Mouse (Mus musculus): ENCODE results near the gene Ptprg. TPM values are rescaled to one million over a fixed set of nuclear protein-coding genes. Genes with fewer than 3 reads are reported as not detected.
"Not testable (repeated sequence)": the region's sequence is repeated elsewhere in the genome, so short reads cannot be mapped to it uniquely, and the experiment has no call there.

Gene Ptprg
- polyA plus RNA-seq, 1 experiment from 2014 or later, result 34.4 TPM

DNA sequence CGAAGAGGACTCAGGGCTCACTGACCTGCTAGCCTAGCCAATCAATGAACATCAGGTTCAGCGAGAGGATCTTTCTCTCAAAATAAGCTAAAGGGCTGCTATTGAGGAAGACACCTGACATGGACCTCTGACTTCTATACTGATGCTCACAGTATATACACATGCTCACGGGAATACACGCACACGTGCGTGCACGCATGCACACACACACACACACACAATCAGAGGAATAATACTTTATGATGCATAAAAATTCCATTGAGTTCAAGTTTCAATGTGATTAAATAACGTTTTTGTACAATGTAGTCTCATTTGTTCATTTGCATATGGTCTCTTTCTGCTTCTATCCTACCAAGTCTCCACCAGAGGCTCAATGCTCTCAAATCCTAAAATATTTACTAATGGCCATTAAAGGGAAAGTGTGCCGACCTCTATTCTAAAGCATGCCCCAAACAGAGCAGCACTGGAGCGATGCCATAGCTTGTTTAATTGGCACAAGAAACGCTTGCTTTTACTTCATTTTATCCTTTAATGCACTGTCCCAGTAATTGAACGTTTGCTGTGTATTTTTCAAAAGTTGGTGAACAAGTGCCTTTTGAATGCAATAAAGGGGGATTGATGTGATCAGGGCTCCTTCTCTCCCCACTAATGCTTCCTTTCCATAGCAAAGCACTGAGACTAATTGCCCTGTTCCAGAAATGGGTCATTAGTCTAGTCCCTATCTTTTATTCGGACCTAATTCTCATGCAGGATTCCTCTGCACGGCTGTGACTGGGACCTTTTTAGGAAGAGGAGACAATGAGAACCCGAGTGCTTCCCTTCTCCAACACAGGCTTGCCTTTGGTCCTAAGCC is 407.2 kb downstream of the Ptprg start:
- no peaks in the 10 kb centered on the region for H3K4me1 ChIP-seq
- no peak overlapping the region for H3K9ac ChIP-seq
- H3K27ac ChIP-seq, result no peak overlapping the region
- no peak for ATAC-seq (ENCODE audit: insufficient number of reproducible peaks, insufficient read depth, low FRiP score, low TSS enrichment, low read depth)
- H3K27me3 ChIP-seq, result no peaks in the 10 kb centered on the region
- H3K9me3 ChIP-seq, result no peaks in the 10 kb centered on the region
- 0 out of 2 replicates have a peak, but pooled peaks cover 3% of the 10 kb centered on the region for H3K36me3 ChIP-seq
- no peak overlapping the region for H3K4me3 ChIP-seq
- WGBS, result 82% methylated on average over 15 of the region's 15 CpGs
- no peak overlapping the region for H3K4me2 ChIP-seq

DNA sequence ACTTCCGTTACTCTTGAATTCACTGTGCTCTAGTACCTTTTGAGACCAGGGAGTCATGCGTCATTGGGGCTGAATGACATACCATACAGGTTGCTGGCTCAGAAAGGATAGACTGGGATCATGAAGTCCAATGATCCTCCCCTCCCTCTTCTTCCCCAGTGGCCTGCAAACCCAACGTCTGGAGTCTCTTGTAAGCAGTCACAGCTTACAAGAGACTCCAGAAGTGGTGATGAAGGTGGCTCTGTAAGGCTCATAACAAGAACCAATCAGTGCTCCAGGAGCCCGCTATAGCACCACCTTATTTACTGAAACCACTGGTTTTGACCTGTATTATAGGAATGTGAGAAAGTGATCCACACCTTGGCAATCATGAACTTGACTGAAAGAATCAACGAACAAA is 408.8 kb downstream of the Ptprg start:
- H3K9me3 ChIP-seq, result no peaks in the 10 kb centered on the region
- H3K4me3 ChIP-seq, result no peak overlapping the region
- no peak overlapping the region for H3K27ac ChIP-seq
- no peak overlapping the region for H3K9ac ChIP-seq
- no peak for ATAC-seq (ENCODE audit: insufficient number of reproducible peaks, insufficient read depth, low FRiP score, low TSS enrichment, low read depth)
- WGBS, result 82% methylated on average over 5 of the region's 5 CpGs
- 0 out of 2 replicates have a peak, but pooled peaks cover 3% of the 10 kb centered on the region for H3K36me3 ChIP-seq
- no peak overlapping the region for H3K4me2 ChIP-seq
- peaks cover 4% of the 10 kb centered on the region; the same call in 1 of the 2 replicates for H3K4me1 ChIP-seq
- H3K27me3 ChIP-seq, result no peaks in the 10 kb centered on the region

DNA sequence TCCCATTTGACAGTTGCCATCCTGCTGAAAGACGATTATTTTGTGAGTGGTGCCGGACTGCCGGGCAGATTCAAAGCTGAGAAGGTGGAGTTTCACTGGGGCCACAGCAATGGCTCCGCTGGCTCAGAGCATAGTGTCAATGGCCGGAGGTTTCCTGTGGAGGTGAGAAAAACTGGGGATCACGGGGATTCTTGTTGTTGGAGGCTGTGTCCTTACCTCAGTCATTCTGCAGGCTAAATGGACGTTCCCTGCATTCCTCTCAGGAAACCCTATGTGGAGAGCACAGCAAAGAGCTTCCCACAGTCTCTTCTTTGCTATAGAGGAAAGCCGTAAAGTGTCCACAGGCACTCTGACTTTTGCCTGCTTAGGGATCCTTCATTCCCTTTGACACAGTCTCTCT is 409.2 kb downstream of the Ptprg start:
- Histone ChIP-seq H3K4me1 (peaks cover 4% of the 10 kb centered on the region; the same call in 1 of the 2 replicates), H3K4me3 (no peak overlapping the region), H3K4me2 (no peak overlapping the region), H3K27me3 (no peaks in the 10 kb centered on the region), H3K9me3 (no peaks in the 10 kb centered on the region), H3K9ac (no peak overlapping the region), H3K36me3 (0 out of 2 replicates have a peak, but pooled peaks cover 3% of the 10 kb centered on the region), H3K27ac (no peak overlapping the region)
- no peak for ATAC-seq (ENCODE audit: insufficient number of reproducible peaks, insufficient read depth, low FRiP score, low TSS enrichment, low read depth)
- 88% methylated on average over 8 of the region's 8 CpGs for WGBS

DNA sequence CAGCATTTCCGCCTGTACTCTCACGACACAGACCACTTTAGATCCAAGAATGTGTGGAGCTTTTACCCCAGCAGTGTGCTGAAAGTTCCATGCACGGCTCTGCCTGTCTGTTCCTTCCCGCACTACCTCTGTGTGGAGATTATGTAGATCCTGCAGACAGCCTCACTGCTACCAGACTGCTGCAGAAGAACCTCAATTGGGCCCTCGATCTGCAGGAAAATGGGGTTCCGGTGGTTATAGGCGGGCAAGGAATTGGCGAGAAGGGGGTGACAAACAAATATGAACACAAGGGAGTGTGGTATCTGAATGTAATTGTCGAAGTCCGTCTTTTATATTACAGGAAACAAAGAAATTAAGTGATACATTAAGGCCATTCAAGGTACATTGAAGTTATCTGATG is 410.5 kb downstream of the Ptprg start:
- Histone ChIP-seq H3K27ac (no peak overlapping the region), H3K27me3 (no peaks in the 10 kb centered on the region), H3K9ac (no peak overlapping the region), H3K4me3 (no peak overlapping the region), H3K4me2 (no peak overlapping the region), H3K36me3 (0 out of 2 replicates have a peak, but pooled peaks cover 3% of the 10 kb centered on the region), H3K9me3 (no peaks in the 10 kb centered on the region), H3K4me1 (peaks cover 4% of the 10 kb centered on the region; the same call in 1 of the 2 replicates)
- ATAC-seq (ENCODE audit: insufficient number of reproducible peaks, insufficient read depth, low FRiP score, low TSS enrichment, low read depth), result no peak
- 93% methylated on average over 10 of the region's 10 CpGs for WGBS

DNA sequence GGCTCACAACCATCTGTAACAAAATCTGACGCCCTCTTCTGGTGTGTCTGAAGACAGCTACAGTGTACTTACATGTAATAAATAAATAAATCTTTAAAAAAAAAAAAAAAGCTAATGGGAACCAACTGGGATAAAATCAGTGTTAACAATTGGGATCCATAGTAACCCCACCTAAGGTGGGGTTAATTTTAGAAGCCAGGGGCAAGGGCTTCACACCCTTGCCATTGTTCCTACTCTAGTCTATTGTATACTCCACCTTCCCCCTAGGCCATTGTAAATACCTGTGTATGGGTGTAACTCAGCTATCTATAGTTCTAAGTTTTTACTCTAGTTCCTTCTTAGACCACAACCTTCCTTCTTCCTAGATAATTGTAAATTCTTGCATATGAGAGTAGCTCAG is 411.0 kb downstream of the Ptprg start:
- ATAC-seq (ENCODE audit: insufficient number of reproducible peaks, insufficient read depth, low FRiP score, low TSS enrichment, low read depth), result not testable (repeated sequence)
- 80% methylated on average over 1 of the region's 1 CpGs for WGBS

DNA sequence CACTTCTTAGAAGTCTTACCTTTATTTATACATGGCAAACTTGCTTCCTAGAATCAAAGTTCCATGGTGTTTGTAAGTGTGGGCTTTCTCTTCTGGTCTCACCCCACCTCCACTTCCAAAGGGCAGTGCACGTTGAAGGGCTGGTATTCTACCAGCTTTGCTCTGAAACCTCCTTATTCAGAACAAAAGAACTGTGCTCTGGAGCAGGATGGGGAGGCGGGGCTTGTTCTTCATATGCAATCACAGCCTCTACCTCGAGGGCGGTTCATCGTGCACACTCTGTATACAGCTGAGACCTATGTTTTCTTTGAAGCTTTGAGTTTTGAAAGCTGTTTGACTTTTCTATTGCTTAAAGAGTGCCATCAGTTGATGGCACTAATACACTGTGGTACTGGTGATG is 412.5 kb downstream of the Ptprg start:
- Histone ChIP-seq H3K27ac (no peak overlapping the region), H3K4me2 (no peak overlapping the region), H3K4me3 (no peak overlapping the region), H3K9ac (no peak overlapping the region), H3K9me3 (no peaks in the 10 kb centered on the region), H3K27me3 (no peaks in the 10 kb centered on the region), H3K4me1 (peaks cover 8% of the 10 kb centered on the region; the same call in 1 of the 2 replicates), H3K36me3 (0 out of 2 replicates have a peak, but pooled peaks cover 3% of the 10 kb centered on the region)
- no peak for ATAC-seq (ENCODE audit: insufficient number of reproducible peaks, insufficient read depth, low FRiP score, low TSS enrichment, low read depth)
- 47% methylated on average over 5 of the region's 5 CpGs for WGBS

More for the DNA sequence above, 411.0 kb downstream of the Ptprg start:
- not testable (repeated sequence) for H3K4me1 ChIP-seq, H3K27ac ChIP-seq, H3K9ac ChIP-seq, H3K4me3 ChIP-seq, H3K36me3 ChIP-seq, H3K27me3 ChIP-seq, H3K4me2 ChIP-seq, H3K9me3 ChIP-seq

DNA sequence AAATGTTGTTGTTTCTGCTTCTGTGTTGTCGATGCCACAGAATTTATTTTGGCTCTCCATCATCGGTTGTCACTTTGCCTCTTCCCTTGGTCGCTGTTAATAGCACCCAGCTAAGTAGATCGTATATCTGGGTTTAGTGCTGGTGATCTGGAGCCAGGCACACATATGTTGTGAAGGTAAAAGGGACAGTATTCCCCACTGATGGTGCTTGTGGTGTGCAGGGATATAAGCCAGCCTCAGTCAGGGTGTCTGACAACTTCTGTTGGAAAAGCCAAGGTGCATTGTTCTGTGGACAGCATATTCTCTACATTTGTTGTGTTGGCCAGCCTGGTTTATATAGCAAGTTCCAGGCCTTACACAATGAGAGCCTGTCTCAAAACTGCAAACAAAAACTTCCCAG is 428.4 kb downstream of the Ptprg start:
- Histone ChIP-seq H3K27ac (no peak overlapping the region), H3K9me3 (no peaks in the 10 kb centered on the region), H3K4me3 (no peak overlapping the region), H3K9ac (no peak overlapping the region), H3K4me1 (peaks cover 7% of the 10 kb centered on the region; the same call in 1 of the 2 replicates), H3K36me3 (no peaks in the 10 kb centered on the region), H3K27me3 (no peaks in the 10 kb centered on the region), H3K4me2 (no peak overlapping the region)
- ATAC-seq (ENCODE audit: insufficient number of reproducible peaks, insufficient read depth, low FRiP score, low TSS enrichment, low read depth), result no peak
- 90% methylated on average over 4 of the region's 4 CpGs for WGBS

DNA sequence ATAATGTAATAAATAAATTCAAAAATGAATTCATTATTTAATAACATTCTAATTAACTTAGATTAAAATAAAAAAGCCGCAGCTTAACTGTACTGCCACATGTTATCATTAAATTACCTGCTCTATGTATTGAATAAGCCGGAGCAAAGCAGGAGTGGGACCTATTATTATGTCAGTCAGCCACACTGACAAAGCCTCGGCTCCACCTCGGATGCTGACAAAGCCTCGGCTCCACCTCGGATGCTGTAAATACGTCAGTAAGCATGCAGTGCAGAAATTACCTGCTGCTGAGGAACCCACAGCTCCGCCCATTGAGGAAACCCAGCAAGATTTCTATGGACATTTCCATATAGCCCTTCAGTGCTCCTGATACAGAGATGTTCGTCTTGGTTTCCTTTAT is 429.7 kb downstream of the Ptprg start:
- H3K4me2 ChIP-seq, result no peak overlapping the region
- no peak overlapping the region for H3K27ac ChIP-seq
- H3K9me3 ChIP-seq, result no peaks in the 10 kb centered on the region
- no peak overlapping the region for H3K4me3 ChIP-seq
- WGBS, result 69% methylated on average over 9 of the region's 9 CpGs
- ATAC-seq (ENCODE audit: insufficient number of reproducible peaks, insufficient read depth, low FRiP score, low TSS enrichment, low read depth), result no peak
- no peaks in the 10 kb centered on the region for H3K36me3 ChIP-seq
- no peaks in the 10 kb centered on the region for H3K4me1 ChIP-seq
- no peak overlapping the region for H3K9ac ChIP-seq
- H3K27me3 ChIP-seq, result no peaks in the 10 kb centered on the region

DNA sequence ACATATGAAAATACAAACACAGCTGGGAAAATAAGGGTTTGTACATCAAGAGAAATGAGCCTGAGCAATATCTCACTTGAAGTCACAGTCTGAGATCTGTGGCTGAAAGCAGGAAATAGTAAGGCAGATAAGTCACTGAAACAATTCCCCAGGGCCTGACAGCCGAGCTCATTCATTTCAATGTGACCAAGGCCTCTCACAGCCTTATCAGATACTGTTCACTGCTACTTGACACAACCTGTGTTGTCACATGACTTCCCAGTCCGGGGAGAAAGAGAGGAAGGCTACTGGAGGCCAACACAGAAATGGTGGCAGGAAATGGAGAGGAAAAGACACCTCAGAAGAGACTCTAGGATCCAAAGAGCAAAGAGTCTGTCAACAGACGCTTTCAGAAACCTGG is 430.8 kb downstream of the Ptprg start:
- no peak overlapping the region for H3K4me3 ChIP-seq
- WGBS, result 47% methylated on average over 3 of the region's 3 CpGs
- no peak overlapping the region for H3K27ac ChIP-seq
- H3K27me3 ChIP-seq, result no peaks in the 10 kb centered on the region
- H3K4me2 ChIP-seq, result no peak overlapping the region
- no peaks in the 10 kb centered on the region for H3K36me3 ChIP-seq
- ATAC-seq (ENCODE audit: insufficient number of reproducible peaks, insufficient read depth, low FRiP score, low TSS enrichment, low read depth), result no peak
- no peaks in the 10 kb centered on the region for H3K9me3 ChIP-seq
- peaks cover 1% of the 10 kb centered on the region for H3K4me1 ChIP-seq
- no peak overlapping the region for H3K9ac ChIP-seq

DNA sequence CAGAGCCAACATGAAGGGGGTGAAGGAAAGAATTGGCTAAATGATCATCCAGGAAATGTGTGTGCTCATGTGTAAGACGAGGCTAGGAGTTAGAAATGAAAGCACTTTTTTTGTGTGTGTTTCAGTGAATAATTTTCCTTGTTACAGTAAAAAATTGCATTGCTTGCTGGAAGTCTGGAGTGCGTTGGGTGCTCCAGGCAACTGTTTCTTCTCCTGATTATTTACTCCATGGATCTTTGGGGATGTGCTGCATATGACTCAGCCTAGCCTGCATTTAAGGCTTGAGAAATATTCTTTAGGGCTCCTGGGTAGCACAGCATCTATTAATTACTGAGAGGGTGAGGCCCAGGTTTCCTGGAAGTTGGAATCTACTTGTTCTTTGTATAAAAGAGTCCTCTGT is 435.6 kb downstream of the Ptprg start:
- no peak for ATAC-seq (ENCODE audit: insufficient number of reproducible peaks, insufficient read depth, low FRiP score, low TSS enrichment, low read depth)
- H3K4me2 ChIP-seq, result no peak overlapping the region
- no peak overlapping the region for H3K4me3 ChIP-seq
- peak overlapping the region; percentile 34 for H3K27ac ChIP-seq
- no peaks in the 10 kb centered on the region for H3K27me3 ChIP-seq
- H3K9me3 ChIP-seq, result no peaks in the 10 kb centered on the region
- H3K36me3 ChIP-seq, result no peaks in the 10 kb centered on the region
- no peak overlapping the region for H3K9ac ChIP-seq
- WGBS, result 38% methylated on average over 2 of the region's 2 CpGs
- peaks cover 5% of the 10 kb centered on the region for H3K4me1 ChIP-seq

DNA sequence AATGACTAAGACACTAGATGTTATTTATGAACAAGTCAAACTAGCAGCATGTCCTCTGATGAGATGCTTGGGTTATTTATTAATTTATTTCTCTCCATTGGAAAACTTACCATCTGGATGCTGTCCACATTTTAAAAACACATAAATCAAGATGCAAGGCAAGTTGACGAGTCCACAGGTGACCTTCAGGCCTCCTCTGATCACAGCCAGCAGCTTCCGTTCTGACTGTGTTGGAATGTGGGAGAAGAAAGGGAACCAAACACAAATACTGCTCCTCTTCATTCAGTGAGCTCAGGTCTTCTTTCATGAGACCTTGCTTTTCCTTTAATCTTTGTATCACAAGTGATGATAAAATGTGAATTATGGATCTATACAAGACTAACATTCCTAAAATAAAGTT is 437.8 kb downstream of the Ptprg start:
- H3K4me3 ChIP-seq, result no peak overlapping the region
- H3K9ac ChIP-seq, result no peak overlapping the region
- ATAC-seq (ENCODE audit: insufficient number of reproducible peaks, insufficient read depth, low FRiP score, low TSS enrichment, low read depth), result no peak
- H3K4me2 ChIP-seq, result no peak overlapping the region
- peaks cover 5% of the 10 kb centered on the region for H3K4me1 ChIP-seq
- no peaks in the 10 kb centered on the region for H3K36me3 ChIP-seq
- no peak overlapping the region for H3K27ac ChIP-seq
- 91% methylated on average over 2 of the region's 2 CpGs for WGBS
- no peaks in the 10 kb centered on the region for H3K9me3 ChIP-seq
- H3K27me3 ChIP-seq, result no peaks in the 10 kb centered on the region

DNA sequence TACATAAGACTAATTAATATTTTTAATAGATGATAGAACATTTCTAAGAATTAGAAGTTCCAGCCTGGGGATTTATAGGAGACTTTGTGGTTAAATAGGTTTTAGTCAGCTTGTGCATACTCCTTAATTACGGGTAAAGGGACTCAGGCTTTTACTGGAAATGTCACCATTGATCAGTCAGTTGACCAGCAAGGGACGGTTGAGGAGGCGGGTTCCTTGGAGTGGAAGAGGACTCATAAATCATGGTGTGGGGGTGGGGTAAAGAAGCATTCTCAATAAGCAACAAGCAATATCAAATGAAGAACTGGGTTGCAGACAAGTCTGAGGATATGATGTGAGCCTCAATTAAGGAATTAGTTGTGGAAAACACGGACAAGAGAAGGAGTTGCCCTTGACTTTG is 438.8 kb downstream of the Ptprg start:
- no peak overlapping the region for H3K9ac ChIP-seq
- H3K27me3 ChIP-seq, result no peaks in the 10 kb centered on the region
- H3K4me2 ChIP-seq, result no peak overlapping the region
- no peaks in the 10 kb centered on the region for H3K36me3 ChIP-seq
- no peaks in the 10 kb centered on the region for H3K9me3 ChIP-seq
- ATAC-seq (ENCODE audit: insufficient number of reproducible peaks, insufficient read depth, low FRiP score, low TSS enrichment, low read depth), result no peak
- H3K4me3 ChIP-seq, result no peak overlapping the region
- peaks cover 5% of the 10 kb centered on the region for H3K4me1 ChIP-seq
- WGBS, result 80% methylated on average over 4 of the region's 4 CpGs
- H3K27ac ChIP-seq, result no peak overlapping the region

All from embryonic facial prominence, embryonic 13.5 days (tissue).